Mouse (Mus musculus) bone marrow macrophage, adult 2 months (primary cell): ENCODE data around the gene Nnmt.

Source experiments
- CTCF ChIP-seq: IDR thresholded peaks from 2 replicates; pipeline ENCODE4 v1.5.1; 2012; ENCODE audit warnings: low read depth, mild to moderate bottlenecking, low read length, moderate library complexity
- POLR2A ChIP-seq: IDR thresholded peaks from 2 replicates; pipeline ENCODE4 v1.6.1; 2012; ENCODE audit warnings: mild to moderate bottlenecking, low read depth, low read length, borderline replicate concordance

- no peak for TF ChIP-seq POLR2A
- TF ChIP-seq CTCF, result no peak
Measured at GRCm38 (mm10) chr9:48617511-48618010, 12.6 kb upstream of the Nnmt start.
